Mouse (Mus musculus): ENCODE results near the gene Amotl2. TPM values are rescaled to one million over a fixed set of nuclear protein-coding genes. Genes with fewer than 3 reads are reported as not detected.

Amotl2 gene
- polyA plus RNA-seq, 1 experiment from 2014 or later, result 72.4 TPM

DNA sequence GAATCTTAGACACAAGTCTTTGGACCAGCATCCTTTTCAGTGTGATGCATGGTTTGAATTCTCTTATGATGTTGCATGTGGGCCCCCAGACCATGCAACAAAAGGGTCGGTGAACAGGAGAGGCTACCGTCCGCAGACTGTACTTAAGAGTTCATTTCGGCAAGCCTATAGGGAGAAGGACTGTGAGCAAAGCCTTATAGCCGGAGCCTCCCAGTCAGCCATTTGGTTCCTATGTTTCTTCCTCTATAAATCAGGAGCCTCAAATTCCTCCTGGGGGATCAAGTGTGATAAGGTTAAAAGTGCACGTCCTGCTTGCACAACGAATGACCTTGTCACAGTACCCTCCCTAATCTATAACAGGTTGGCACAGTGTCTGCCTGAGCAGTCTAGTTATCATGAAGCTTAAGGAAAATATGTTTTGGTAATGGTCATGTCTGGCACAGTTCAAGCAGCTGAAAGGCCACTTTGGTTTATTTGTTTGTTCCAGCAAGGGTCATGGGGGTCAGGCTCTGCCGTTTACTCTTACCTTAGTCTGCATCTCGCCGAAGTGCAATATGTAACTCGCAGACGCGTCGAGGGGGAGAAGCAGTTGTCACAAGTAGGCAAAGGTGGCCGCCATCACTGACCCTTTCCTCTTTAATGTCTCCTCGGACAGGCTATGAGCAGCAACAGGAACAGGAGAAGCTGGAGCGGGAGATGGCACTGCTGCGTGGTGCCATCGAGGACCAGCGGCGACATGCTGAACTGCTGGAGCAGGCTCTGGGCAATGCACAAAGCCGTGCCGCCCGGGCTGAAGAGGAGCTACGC lies 11.4 kb downstream of the Amotl2 start:
- 92% methylated on average over 25 of the region's 25 CpGs for WGBS
- Histone ChIP-seq H3K4me3 (ENCODE audit: low read depth, low read length) (no peak overlapping the region), H3K27me3 (ENCODE audit: control insufficient read depth, insufficient read depth, low read length) (no peaks in the 10 kb centered on the region), H3K9me3 (ENCODE audit: control insufficient read depth, low read length) (no peaks in the 10 kb centered on the region), H3K4me1 (replicated peaks; ENCODE audit: control insufficient read depth, insufficient read depth, low read length) (peaks cover 34% of the 10 kb centered on the region), H3K27ac (ENCODE audit: low read depth, low read length) (no peak overlapping the region), H3K36me3 (ENCODE audit: control insufficient read depth, insufficient read depth, low read length) (peaks cover 47% of the 10 kb centered on the region), H3K4me2 (ENCODE audit: low read depth, low read length, severe bottlenecking) (no peak overlapping the region), H3K9ac (ENCODE audit: low read length) (no peak overlapping the region)
- no peak for ATAC-seq (replicated peaks; ENCODE audit: low FRiP score)
- DNase-seq (ENCODE audit: low spot score), result no peak

DNA sequence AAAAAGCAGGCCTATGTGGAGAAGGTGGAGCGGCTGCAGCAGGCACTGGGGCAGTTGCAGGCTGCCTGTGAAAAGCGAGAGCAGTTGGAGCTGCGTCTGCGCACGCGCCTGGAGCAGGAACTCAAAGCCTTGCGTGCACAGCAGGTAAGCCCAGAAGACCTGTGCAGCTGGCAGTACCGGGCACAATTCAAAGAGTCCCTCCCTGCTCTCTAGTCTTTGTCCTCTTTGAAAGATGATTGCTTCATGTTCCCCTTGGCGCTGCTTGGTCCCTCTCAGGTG lies 11.9 kb downstream of the Amotl2 start:
- no peak overlapping the region for H3K4me2 ChIP-seq (ENCODE audit: low read depth, low read length, severe bottlenecking)
- H3K27ac ChIP-seq (ENCODE audit: low read depth, low read length), result no peak overlapping the region
- ATAC-seq (replicated peaks; ENCODE audit: low FRiP score) (no peak), DNase-seq (ENCODE audit: low spot score) (no peak)
- H3K27me3 ChIP-seq (ENCODE audit: control insufficient read depth, insufficient read depth, low read length), result no peaks in the 10 kb centered on the region
- peaks cover 49% of the 10 kb centered on the region for H3K36me3 ChIP-seq (ENCODE audit: control insufficient read depth, insufficient read depth, low read length)
- peaks cover 30% of the 10 kb centered on the region for H3K4me1 ChIP-seq (replicated peaks; ENCODE audit: control insufficient read depth, insufficient read depth, low read length)
- WGBS, result 91% methylated on average over 9 of the region's 9 CpGs
- H3K9ac ChIP-seq (ENCODE audit: low read length), result no peak overlapping the region
- H3K9me3 ChIP-seq (ENCODE audit: control insufficient read depth, low read length), result no peaks in the 10 kb centered on the region
- H3K4me3 ChIP-seq (ENCODE audit: low read depth, low read length), result no peak overlapping the region

GRCm38 (mm10) chr9:102729093-102729845 lies 12.8 kb downstream of the Amotl2 start:
- Histone ChIP-seq H3K36me3 (ENCODE audit: control insufficient read depth, insufficient read depth, low read length) (peaks cover 49% of the 10 kb centered on the region), H3K9me3 (ENCODE audit: control insufficient read depth, low read length) (no peaks in the 10 kb centered on the region), H3K4me2 (ENCODE audit: low read depth, low read length, severe bottlenecking) (no peak overlapping the region), H3K4me3 (ENCODE audit: low read depth, low read length) (no peak overlapping the region), H3K27ac (ENCODE audit: low read depth, low read length) (no peak overlapping the region), H3K4me1 (replicated peaks; ENCODE audit: control insufficient read depth, insufficient read depth, low read length) (peaks cover 26% of the 10 kb centered on the region), H3K9ac (ENCODE audit: low read length) (no peak overlapping the region), H3K27me3 (ENCODE audit: control insufficient read depth, insufficient read depth, low read length) (no peaks in the 10 kb centered on the region)
- WGBS, result 94% methylated on average over 21 of the region's 21 CpGs
- ATAC-seq (replicated peaks; ENCODE audit: low FRiP score) (no peak), DNase-seq (ENCODE audit: low spot score) (no peak)

- WGBS, result 93% methylated on average over 14 of the region's 14 CpGs
- Histone ChIP-seq H3K36me3 (ENCODE audit: control insufficient read depth, insufficient read depth, low read length) (peaks cover 43% of the 10 kb centered on the region), H3K9me3 (ENCODE audit: control insufficient read depth, low read length) (no peaks in the 10 kb centered on the region), H3K27ac (ENCODE audit: low read depth, low read length) (no peak overlapping the region), H3K9ac (ENCODE audit: low read length) (no peak overlapping the region), H3K4me1 (replicated peaks; ENCODE audit: control insufficient read depth, insufficient read depth, low read length) (peaks cover 19% of the 10 kb centered on the region), H3K4me3 (ENCODE audit: low read depth, low read length) (no peak overlapping the region), H3K27me3 (ENCODE audit: control insufficient read depth, insufficient read depth, low read length) (no peaks in the 10 kb centered on the region), H3K4me2 (ENCODE audit: low read depth, low read length, severe bottlenecking) (no peak overlapping the region)
- ATAC-seq (replicated peaks; ENCODE audit: low FRiP score) (no peak), DNase-seq (ENCODE audit: low spot score) (no peak)
Measured at GRCm38 (mm10) chr9:102729876-102730413, 13.5 kb downstream of the Amotl2 start.

DNA sequence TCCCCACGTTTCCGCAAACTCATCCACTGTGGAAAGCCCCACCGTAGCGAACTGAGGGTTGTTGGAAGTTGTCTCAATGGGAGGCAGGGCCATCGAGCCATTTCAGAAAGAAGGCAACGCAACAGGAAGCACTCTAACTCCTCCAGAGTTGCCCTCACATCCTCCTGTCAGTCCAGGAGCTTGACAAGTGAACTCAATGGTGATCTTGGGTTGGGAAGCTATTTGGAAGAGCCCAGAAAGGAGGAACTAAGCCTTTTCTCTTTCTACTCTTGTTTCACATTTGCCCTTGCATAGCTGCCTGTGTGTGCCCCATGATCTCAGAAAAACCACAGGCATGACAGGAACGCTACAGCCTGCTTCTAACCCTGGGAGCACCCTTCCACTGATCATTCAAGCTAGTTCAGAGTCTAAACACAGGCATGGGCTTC lies 14.6 kb downstream of the Amotl2 start:
- ATAC-seq (replicated peaks; ENCODE audit: low FRiP score) (no peak), DNase-seq (ENCODE audit: low spot score) (no peak)
- Histone ChIP-seq H3K4me1 (replicated peaks; ENCODE audit: control insufficient read depth, insufficient read depth, low read length) (peaks cover 8% of the 10 kb centered on the region), H3K27me3 (ENCODE audit: control insufficient read depth, insufficient read depth, low read length) (no peaks in the 10 kb centered on the region), H3K4me2 (ENCODE audit: low read depth, low read length, severe bottlenecking) (no peak overlapping the region), H3K36me3 (ENCODE audit: control insufficient read depth, insufficient read depth, low read length) (peaks cover 43% of the 10 kb centered on the region), H3K9ac (ENCODE audit: low read length) (no peak overlapping the region), H3K27ac (ENCODE audit: low read depth, low read length) (no peak overlapping the region), H3K9me3 (ENCODE audit: control insufficient read depth, low read length) (no peaks in the 10 kb centered on the region), H3K4me3 (ENCODE audit: low read depth, low read length) (no peak overlapping the region)
- WGBS, result 86% methylated on average over 7 of the region's 7 CpGs

DNA sequence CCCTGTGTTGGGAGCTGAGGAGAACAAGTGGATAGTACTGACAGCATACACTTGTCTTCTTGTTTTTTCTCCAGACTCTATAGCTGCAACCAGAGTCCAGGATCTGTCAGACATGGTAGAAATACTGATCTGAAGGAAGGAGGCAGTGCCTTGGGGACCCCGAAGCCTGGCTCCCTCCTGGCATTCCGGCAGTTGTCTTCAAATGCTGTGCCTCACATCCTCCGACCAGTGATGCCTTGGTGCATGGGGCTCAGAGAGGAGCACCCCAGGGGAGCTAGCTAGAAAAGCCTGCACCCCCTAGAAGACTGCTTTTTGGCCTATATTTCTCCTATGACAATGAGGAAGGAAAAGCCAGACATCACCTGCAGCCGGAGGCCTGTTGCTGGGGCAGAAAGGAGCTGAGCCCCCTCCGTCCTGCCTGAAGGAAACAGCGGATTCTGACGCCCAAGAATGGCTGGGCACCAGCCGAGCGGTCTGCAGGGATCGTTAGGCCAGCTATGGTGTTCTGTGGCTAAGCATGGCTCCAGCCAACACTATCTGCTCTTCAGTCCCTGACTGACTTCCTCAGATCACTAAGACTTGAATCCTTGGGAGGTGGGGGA lies 15.2 kb downstream of the Amotl2 start:
- WGBS, result 89% methylated on average over 10 of the region's 10 CpGs
- Histone ChIP-seq H3K4me3 (ENCODE audit: low read depth, low read length) (no peak overlapping the region), H3K36me3 (ENCODE audit: control insufficient read depth, insufficient read depth, low read length) (peaks cover 43% of the 10 kb centered on the region), H3K4me1 (replicated peaks; ENCODE audit: control insufficient read depth, insufficient read depth, low read length) (peaks cover 2% of the 10 kb centered on the region), H3K9ac (ENCODE audit: low read length) (no peak overlapping the region), H3K27ac (ENCODE audit: low read depth, low read length) (no peak overlapping the region), H3K9me3 (ENCODE audit: control insufficient read depth, low read length) (no peaks in the 10 kb centered on the region), H3K27me3 (ENCODE audit: control insufficient read depth, insufficient read depth, low read length) (no peaks in the 10 kb centered on the region), H3K4me2 (ENCODE audit: low read depth, low read length, severe bottlenecking) (no peak overlapping the region)
- no peak for DNase-seq (ENCODE audit: low spot score)
- no peak for ATAC-seq (replicated peaks; ENCODE audit: low FRiP score)

DNA sequence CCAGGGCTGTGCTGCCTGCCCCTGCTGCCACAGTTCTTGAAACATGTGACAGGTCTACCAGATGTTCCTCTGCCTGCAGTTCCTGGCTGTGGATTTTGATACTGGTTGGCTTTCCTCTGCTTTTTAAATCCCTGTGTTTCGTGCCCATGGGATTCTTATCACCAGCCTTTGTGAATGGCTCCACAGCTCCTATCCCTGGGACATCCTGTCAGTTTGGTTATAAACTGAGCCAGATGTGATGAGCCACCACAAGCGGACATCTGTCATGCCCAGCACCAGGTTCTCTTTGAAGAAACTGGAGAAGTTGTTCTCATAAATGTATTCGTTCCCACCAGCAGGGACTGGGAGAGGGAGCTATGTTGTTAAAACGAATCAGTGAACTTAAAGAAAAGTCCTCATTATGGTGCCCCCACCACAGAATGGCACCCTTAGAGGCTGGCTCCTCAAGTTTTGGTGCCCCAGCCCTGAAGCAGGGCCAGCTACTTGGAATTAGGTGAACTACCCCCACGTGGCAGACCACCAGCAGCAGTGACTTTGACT lies 15.9 kb downstream of the Amotl2 start:
- DNase-seq (ENCODE audit: low spot score) (no peak), ATAC-seq (replicated peaks; ENCODE audit: low FRiP score) (no peak)
- Histone ChIP-seq H3K27ac (ENCODE audit: low read depth, low read length) (no peak overlapping the region), H3K36me3 (ENCODE audit: control insufficient read depth, insufficient read depth, low read length) (peaks cover 37% of the 10 kb centered on the region), H3K9me3 (ENCODE audit: control insufficient read depth, low read length) (no peaks in the 10 kb centered on the region), H3K4me2 (ENCODE audit: low read depth, low read length, severe bottlenecking) (no peak overlapping the region), H3K4me1 (replicated peaks; ENCODE audit: control insufficient read depth, insufficient read depth, low read length) (no peaks in the 10 kb centered on the region), H3K27me3 (ENCODE audit: control insufficient read depth, insufficient read depth, low read length) (no peaks in the 10 kb centered on the region), H3K9ac (ENCODE audit: low read length) (no peak overlapping the region), H3K4me3 (ENCODE audit: low read depth, low read length) (no peak overlapping the region)
- WGBS, result 78% methylated on average over 5 of the region's 5 CpGs

DNA sequence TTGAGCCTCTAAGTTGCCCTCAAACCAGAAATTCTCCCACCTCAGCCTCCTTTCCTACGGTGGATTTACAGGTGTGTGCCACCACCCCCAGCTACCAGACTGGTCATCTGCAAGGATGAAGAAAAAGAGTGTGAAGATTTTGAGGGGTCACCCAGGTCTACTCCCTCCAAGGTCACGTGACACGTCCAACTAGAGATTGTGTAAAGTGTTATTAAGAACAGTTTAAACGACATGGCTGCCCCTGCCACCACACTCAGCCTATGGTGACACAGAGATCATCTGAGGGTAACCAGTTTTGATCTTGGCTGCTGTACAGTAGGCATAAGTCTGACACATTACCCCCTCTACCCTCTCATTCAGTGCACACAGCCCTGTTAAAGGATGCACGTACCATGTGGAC lies 17.0 kb downstream of the Amotl2 start:
- no peaks in the 10 kb centered on the region for H3K4me1 ChIP-seq (replicated peaks; ENCODE audit: control insufficient read depth, insufficient read depth, low read length)
- H3K9ac ChIP-seq (ENCODE audit: low read length), result no peak overlapping the region
- H3K4me2 ChIP-seq (ENCODE audit: low read depth, low read length, severe bottlenecking), result no peak overlapping the region
- no peaks in the 10 kb centered on the region for H3K27me3 ChIP-seq (ENCODE audit: control insufficient read depth, insufficient read depth, low read length)
- H3K27ac ChIP-seq (ENCODE audit: low read depth, low read length), result no peak overlapping the region
- no peak for DNase-seq (ENCODE audit: low spot score)
- no peak for ATAC-seq (replicated peaks; ENCODE audit: low FRiP score)
- no peak overlapping the region for H3K4me3 ChIP-seq (ENCODE audit: low read depth, low read length)
- peaks cover 34% of the 10 kb centered on the region for H3K36me3 ChIP-seq (ENCODE audit: control insufficient read depth, insufficient read depth, low read length)
- 94% methylated on average over 5 of the region's 5 CpGs for WGBS
- no peaks in the 10 kb centered on the region for H3K9me3 ChIP-seq (ENCODE audit: control insufficient read depth, low read length)

Measured in forebrain, embryonic 11.5 days (tissue).